Mouse (Mus musculus): ENCODE data around the gene Atp6v0c. TPM values are rescaled to one million over a fixed set of nuclear protein-coding genes. Genes with fewer than 3 reads are reported as not detected.

Gene Atp6v0c
- polyA plus RNA-seq, 1 experiment from 2014 or later: 367 TPM

DNA sequence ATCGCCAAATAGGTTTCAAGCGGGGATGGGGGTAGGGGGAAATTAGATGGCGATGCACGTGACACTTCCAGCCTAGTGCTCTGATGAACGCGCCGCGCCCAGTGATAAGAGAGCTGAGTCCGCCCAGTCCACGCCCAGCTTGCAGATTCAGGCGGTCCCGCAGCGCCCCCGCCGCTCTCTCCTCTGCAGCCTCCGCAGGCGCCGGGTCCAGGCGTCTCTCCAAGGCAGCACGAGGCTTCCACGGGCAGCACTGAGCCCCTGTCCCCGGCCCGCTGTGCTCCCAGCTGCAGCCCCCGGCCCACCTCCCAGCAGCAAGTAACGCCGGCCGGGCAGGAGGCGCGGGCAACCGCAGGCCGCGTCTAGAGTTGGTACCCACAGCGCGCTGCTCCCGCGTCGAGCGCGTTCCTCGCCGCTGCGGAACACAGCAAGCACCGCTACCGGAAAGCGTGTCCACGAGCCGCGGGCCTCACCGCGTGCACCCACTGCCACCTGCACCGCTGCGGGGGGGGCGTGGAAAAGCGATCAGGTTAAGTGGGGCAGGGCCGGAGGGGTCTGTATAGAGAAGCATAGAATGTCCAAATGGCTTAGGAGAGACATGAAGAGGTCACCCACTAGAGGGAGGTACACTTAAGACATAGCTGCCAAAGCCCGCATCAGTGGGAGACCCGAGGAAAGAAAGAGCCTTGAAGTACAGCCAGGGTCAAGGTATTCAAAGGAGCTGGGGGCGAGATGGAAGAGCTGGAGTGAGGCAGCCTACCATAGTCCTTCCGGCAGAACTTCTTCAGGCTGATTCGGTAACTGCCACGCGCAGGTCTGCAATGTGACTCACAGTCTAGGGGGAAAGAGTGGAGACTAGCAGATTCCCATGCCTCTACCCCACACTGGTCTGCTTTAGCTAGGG, 37.2 kb upstream of the Atp6v0c start:
- DNase-seq: peak; percentile 85
- Histone ChIP-seq H3K36me3 (peaks cover 3% of the 10 kb centered on the region; the same call in 1 of the 2 replicates), H3K4me2 (peak overlapping the region; percentile 100), H3K9me3 (replicated peaks) (no peaks in the 10 kb centered on the region), H3K4me1 (replicated peaks) (peaks cover 98% of the 10 kb centered on the region), H3K9ac (peak overlapping the region; percentile 93), H3K4me3 (replicated peaks) (peak overlapping the region; percentile 80), H3K27ac (peak overlapping the region; percentile 99), H3K27me3 (peaks cover 34% of the 10 kb centered on the region)
- ATAC-seq (ENCODE audit: low read depth): peak; percentile 35
- 5% methylated on average over 62 of the region's 62 CpGs for WGBS (ENCODE audit: insufficient replicate concordance)

DNA sequence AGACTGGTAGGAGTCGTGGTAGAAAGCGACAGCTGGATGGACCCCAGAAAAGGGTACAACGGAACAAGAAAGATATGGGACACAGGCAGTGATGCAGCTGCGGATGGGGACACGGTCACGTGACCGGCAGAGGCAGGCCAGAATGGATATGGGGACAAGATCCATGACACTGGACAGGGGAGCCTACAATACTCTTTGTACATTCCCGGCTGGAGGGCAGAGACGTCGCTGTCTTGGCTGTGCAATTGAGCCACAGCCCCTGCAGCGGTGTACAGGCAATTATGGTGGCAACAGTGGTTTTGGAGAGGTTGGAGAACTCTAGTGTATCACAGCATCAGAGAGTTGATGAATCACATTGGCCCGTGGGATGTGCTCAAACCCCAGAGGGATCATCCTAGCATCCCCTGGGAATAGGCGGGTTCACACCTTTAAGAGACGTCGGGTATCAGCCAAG, 36.4 kb upstream of the Atp6v0c start:
- peak overlapping the region; percentile 80 for H3K4me3 ChIP-seq (replicated peaks)
- H3K36me3 ChIP-seq: peaks cover 5% of the 10 kb centered on the region; the same call in 1 of the 2 replicates
- H3K27ac ChIP-seq: peak overlapping the region; percentile 99
- peak overlapping the region; percentile 93 for H3K9ac ChIP-seq
- WGBS (ENCODE audit: insufficient replicate concordance): 5% methylated on average over 15 of the region's 15 CpGs
- DNase-seq (no peak), ATAC-seq (ENCODE audit: low read depth) (no peak)
- H3K27me3 ChIP-seq: peaks cover 26% of the 10 kb centered on the region
- H3K9me3 ChIP-seq (replicated peaks): no peaks in the 10 kb centered on the region
- H3K4me1 ChIP-seq (replicated peaks): peaks cover 98% of the 10 kb centered on the region
- H3K4me2 ChIP-seq: peak overlapping the region; percentile 100

DNA sequence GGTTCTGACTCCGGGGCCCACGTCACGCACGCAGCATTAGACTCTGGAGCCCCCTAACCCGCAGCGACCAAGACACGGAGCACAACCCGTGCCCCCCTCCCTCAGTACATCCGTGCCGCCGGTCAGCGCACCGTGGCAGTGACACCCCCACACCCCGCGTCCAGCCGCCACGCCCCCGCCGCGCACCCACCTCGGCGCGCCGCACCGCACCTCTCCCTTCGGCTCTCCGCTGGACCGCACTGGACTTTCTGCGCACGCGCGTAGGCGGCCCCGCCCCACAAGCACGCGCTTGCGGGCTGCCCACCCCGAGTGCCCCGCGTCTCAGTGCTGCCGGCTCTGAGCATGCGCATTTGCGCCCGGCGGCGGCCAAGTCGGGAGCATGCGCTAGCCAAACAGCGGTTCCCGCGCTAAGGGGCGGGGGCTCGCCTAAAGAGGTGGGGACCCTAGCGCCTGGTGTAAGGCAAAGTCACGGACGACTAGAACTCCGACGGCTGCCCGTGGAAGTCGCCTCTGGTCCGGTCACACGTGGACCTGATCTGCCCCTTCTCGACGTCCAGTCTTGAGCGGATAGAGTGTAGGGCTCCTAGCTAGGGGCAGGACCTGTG, 35.9 kb upstream of the Atp6v0c start, which contains the start of gene Tbc1d24:
Tbc1d24 (minus strand) TSS at position 279 of the 605 bp plus-strand sequence.
- Histone ChIP-seq H3K4me1 (replicated peaks) (peaks cover 98% of the 10 kb centered on the region), H3K9ac (peak within 1 kb of the TSS; percentile 93), H3K9me3 (replicated peaks) (no peaks in the 10 kb centered on the region), H3K4me2 (peak within 1 kb of the TSS; percentile 100), H3K4me3 (replicated peaks) (peak within 1 kb of the TSS; percentile 80), H3K36me3 (peaks cover 10% of the 10 kb centered on the region; the same call in 1 of the 2 replicates), H3K27me3 (peaks cover 20% of the 10 kb centered on the region), H3K27ac (peak within 1 kb of the TSS; percentile 99)
- peak; percentile 95 for DNase-seq
- under 1% methylated on average over 65 of the region's 65 CpGs for WGBS (ENCODE audit: insufficient replicate concordance)
- ATAC-seq (ENCODE audit: low read depth): peak; percentile 41

- peaks cover 15% of the 10 kb centered on the region for H3K27me3 ChIP-seq
- H3K27ac ChIP-seq: peak overlapping the region; percentile 99
- peak overlapping the region; percentile 80 for H3K4me3 ChIP-seq (replicated peaks)
- peaks cover 10% of the 10 kb centered on the region; the same call in 1 of the 2 replicates for H3K36me3 ChIP-seq
- peaks cover 98% of the 10 kb centered on the region for H3K4me1 ChIP-seq (replicated peaks)
- WGBS (ENCODE audit: insufficient replicate concordance): 6% methylated on average over 7 of the region's 7 CpGs
- no peak for ATAC-seq (ENCODE audit: low read depth)
- no peaks in the 10 kb centered on the region for H3K9me3 ChIP-seq (replicated peaks)
- DNase-seq: peak; percentile 38
- H3K4me2 ChIP-seq: peak overlapping the region; percentile 100
- peak overlapping the region; percentile 93 for H3K9ac ChIP-seq
These were observed 35.3 kb upstream of the Atp6v0c start for GRCm38 (mm10) chr17:24204846-24205245.

GRCm38 (mm10) chr17:24203611-24204534, 34.4 kb upstream of the Atp6v0c start:
- H3K4me3 ChIP-seq (replicated peaks): peak overlapping the region; percentile 80
- H3K27ac ChIP-seq: peak overlapping the region; percentile 99
- no peak for DNase-seq
- H3K36me3 ChIP-seq: peaks cover 10% of the 10 kb centered on the region; the same call in 1 of the 2 replicates
- no peaks in the 10 kb centered on the region for H3K9me3 ChIP-seq (replicated peaks)
- 30% methylated on average over 3 of the region's 3 CpGs for WGBS (ENCODE audit: insufficient replicate concordance)
- H3K4me1 ChIP-seq (replicated peaks): peaks cover 98% of the 10 kb centered on the region
- no peak for ATAC-seq (ENCODE audit: low read depth)
- H3K9ac ChIP-seq: peak overlapping the region; percentile 93
- H3K4me2 ChIP-seq: peak overlapping the region; percentile 100
- peaks cover 11% of the 10 kb centered on the region for H3K27me3 ChIP-seq

DNA sequence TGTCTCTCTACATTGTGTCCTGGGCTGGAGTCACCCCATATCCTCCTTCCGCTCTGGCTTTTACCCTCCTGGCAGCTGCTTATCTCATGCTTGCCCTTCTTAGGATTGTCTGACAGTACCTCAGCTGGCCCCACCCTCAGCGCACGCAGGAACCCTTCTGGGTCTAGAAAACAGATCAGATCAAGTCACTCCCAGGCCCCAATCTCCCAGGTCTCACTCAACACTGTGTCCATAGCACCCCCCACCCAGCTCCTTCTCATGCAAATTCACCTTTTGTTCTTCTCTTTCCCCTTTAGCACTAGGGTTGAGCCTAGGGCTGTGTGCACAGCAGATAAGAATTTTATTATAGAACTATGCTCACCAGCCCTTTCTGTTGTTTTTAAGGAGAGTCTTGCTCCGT, 33.6 kb upstream of the Atp6v0c start:
- H3K27me3 ChIP-seq: peaks cover 9% of the 10 kb centered on the region
- peak overlapping the region; percentile 93 for H3K9ac ChIP-seq
- H3K36me3 ChIP-seq: peaks cover 10% of the 10 kb centered on the region; the same call in 1 of the 2 replicates
- peak overlapping the region; percentile 100 for H3K4me2 ChIP-seq
- H3K4me3 ChIP-seq (replicated peaks): peak overlapping the region; percentile 80
- H3K4me1 ChIP-seq (replicated peaks): peaks cover 98% of the 10 kb centered on the region
- ATAC-seq (ENCODE audit: low read depth): peak; percentile 77
- DNase-seq: peak; percentile 79
- H3K27ac ChIP-seq: peak overlapping the region; percentile 99
- no peaks in the 10 kb centered on the region for H3K9me3 ChIP-seq (replicated peaks)
- WGBS (ENCODE audit: insufficient replicate concordance): 18% methylated on average over 4 of the region's 4 CpGs

GRCm38 (mm10) chr17:24201092-24201491, 31.6 kb upstream of the Atp6v0c start:
- ATAC-seq (ENCODE audit: low read depth) (no peak), DNase-seq (no peak)
- peak overlapping the region; percentile 99 for H3K27ac ChIP-seq
- peaks cover 16% of the 10 kb centered on the region for H3K36me3 ChIP-seq
- peak overlapping the region; percentile 100 for H3K4me2 ChIP-seq
- peaks cover 98% of the 10 kb centered on the region for H3K4me1 ChIP-seq (replicated peaks)
- WGBS (ENCODE audit: insufficient replicate concordance): 72% methylated on average over 4 of the region's 4 CpGs
- no peaks in the 10 kb centered on the region for H3K9me3 ChIP-seq (replicated peaks)
- H3K4me3 ChIP-seq (replicated peaks): no peak overlapping the region
- H3K9ac ChIP-seq: peak overlapping the region; percentile 93
- H3K27me3 ChIP-seq: no peaks in the 10 kb centered on the region

DNA sequence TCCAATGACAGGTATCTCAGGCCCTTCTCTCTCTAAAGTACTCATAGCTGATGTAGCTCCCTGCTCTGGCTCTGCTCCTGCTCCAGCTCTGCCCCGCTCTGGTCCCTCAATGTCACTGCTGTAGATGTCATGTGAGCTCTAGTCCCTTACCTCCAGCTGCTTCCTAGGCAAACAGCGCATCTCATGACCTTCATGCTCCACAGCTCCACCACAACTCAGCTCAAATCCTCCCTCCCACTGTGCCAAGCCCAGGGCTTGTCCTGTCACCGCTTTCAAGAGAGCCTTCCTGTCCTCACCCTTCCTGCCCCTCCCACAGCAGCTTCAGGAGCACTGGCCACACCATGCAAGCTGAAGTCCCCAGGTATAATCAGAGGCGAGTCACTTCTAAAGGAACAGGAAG, 30.2 kb upstream of the Atp6v0c start:
- peak overlapping the region; percentile 16; the same call in 1 of the 2 replicates for H3K4me3 ChIP-seq (replicated peaks)
- H3K4me1 ChIP-seq (replicated peaks): peaks cover 100% of the 10 kb centered on the region
- H3K4me2 ChIP-seq: peak overlapping the region; percentile 100
- peak overlapping the region; percentile 93 for H3K9ac ChIP-seq
- 36% methylated on average over 4 of the region's 4 CpGs for WGBS (ENCODE audit: insufficient replicate concordance)
- H3K27ac ChIP-seq: peak overlapping the region; percentile 99
- peak; percentile 13; the same call in 1 of the 2 replicates for ATAC-seq (ENCODE audit: low read depth)
- no peaks in the 10 kb centered on the region for H3K27me3 ChIP-seq
- no peak for DNase-seq
- peaks cover 27% of the 10 kb centered on the region for H3K36me3 ChIP-seq
- H3K9me3 ChIP-seq (replicated peaks): no peaks in the 10 kb centered on the region

GRCm38 (mm10) chr17:24199252-24199651, 29.8 kb upstream of the Atp6v0c start:
- peak overlapping the region; percentile 99 for H3K27ac ChIP-seq
- peak overlapping the region; percentile 93 for H3K9ac ChIP-seq
- no peaks in the 10 kb centered on the region for H3K27me3 ChIP-seq
- ATAC-seq (ENCODE audit: low read depth) (peak; percentile 53), DNase-seq (peak; percentile 72)
- H3K4me2 ChIP-seq: peak overlapping the region; percentile 100
- no peaks in the 10 kb centered on the region for H3K9me3 ChIP-seq (replicated peaks)
- peaks cover 31% of the 10 kb centered on the region for H3K36me3 ChIP-seq
- H3K4me3 ChIP-seq (replicated peaks): peak overlapping the region; percentile 26
- peaks cover 100% of the 10 kb centered on the region for H3K4me1 ChIP-seq (replicated peaks)
- 34% methylated on average over 4 of the region's 4 CpGs for WGBS (ENCODE audit: insufficient replicate concordance)

DNA sequence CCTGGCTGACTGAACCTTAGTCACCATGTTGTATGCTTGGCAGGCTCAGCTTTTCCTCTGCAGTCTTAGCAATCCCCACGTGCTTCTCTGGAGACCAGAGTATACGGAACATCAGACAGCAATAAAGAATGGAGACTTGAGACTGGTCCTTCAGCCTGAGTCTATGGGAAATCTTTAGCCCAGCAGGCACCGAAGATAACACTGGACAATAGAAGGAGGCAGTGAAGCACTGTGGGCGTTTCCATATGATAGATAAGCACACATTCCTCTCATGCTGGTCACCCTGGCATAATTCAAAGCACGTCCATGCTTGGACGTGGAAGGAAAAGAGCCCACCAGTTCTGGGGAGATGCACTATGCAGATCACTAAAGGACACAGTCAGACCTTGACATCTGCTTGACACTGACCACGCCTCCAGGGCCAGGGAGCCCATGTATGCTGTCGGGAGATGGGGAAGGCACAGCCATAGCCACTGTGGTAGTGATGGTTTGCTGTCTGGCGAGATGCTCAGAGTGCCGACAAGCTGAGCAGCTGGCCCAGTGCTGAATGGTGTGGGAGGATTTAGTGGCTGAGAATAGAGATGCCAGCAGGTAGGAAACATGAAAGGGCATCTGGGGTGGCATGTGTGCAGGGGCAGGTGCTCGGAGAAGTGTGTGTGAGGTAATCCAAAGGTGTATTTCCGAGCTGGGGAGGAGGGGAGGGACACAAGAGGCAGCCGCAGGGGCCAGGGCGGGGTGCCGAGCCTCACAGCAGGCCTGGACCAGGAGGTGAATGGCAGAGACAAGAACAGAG, 27.7 kb upstream of the Atp6v0c start:
- H3K4me1 ChIP-seq (replicated peaks): peaks cover 100% of the 10 kb centered on the region
- H3K9ac ChIP-seq: peak overlapping the region; percentile 93; the same call in 1 of the 2 replicates
- peak overlapping the region; percentile 99 for H3K27ac ChIP-seq
- peak overlapping the region; percentile 100 for H3K4me2 ChIP-seq
- peaks cover 41% of the 10 kb centered on the region for H3K36me3 ChIP-seq
- no peaks in the 10 kb centered on the region for H3K27me3 ChIP-seq
- H3K9me3 ChIP-seq (replicated peaks): no peaks in the 10 kb centered on the region
- 0 out of 2 replicates have a peak overlapping the region, but pooled peaks have one; percentile 11 for H3K4me3 ChIP-seq (replicated peaks)
- peak; percentile 66 for DNase-seq
- ATAC-seq (ENCODE audit: low read depth): peak; percentile 38
- 42% methylated on average over 15 of the region's 15 CpGs for whole genome bisulfite sequencing (ENCODE audit: insufficient replicate concordance)
